Mouse (Mus musculus) limb, embryonic 12.5 days (tissue): ENCODE results near the gene Ttc34. TPM values are rescaled to one million over a fixed set of nuclear protein-coding genes. Genes with fewer than 3 reads are reported as not detected.

Experiments used
- ATAC-seq: fragments of 200-750 bp; cut with Nextera tagmentation; 2 replicates; pipeline ENCODE4 v1.8.0; 2017; ENCODE audit warnings: low read depth, moderate TSS enrichment; ENCODE audit not compliant: insufficient number of reproducible peaks, insufficient read depth, low FRiP score, low TSS enrichment
- H3K27ac ChIP-seq: fragments of 300-500 bp; sonication (generic); 2 replicates; pipeline ENCODE4 v1.5.1; 2016; ENCODE audit warnings: mild to moderate bottlenecking, moderate library complexity
- H3K27me3 ChIP-seq: fragments of 300-500 bp; sonication (generic); 2 replicates; pipeline ENCODE4 v1.6.1; 2016; ENCODE audit warnings: mild to moderate bottlenecking, moderate library complexity
- H3K36me3 ChIP-seq: fragments of 300-500 bp; sonication (generic); 2 replicates; pipeline ENCODE4 v1.6.1; 2016; ENCODE audit warnings: mild to moderate bottlenecking, moderate library complexity
- H3K4me1 ChIP-seq: fragments of 300-500 bp; sonication (generic); replicated peaks from 2 replicates; pipeline ENCODE4 v1.6.1; 2016
- H3K4me2 ChIP-seq: fragments of 300-500 bp; sonication (generic); 2 replicates; pipeline ENCODE4 v1.6.1; 2016; ENCODE audit warnings: mild to moderate bottlenecking, moderate library complexity
- H3K4me3 ChIP-seq: fragments of 300-500 bp; sonication (generic); replicated peaks from 2 replicates; pipeline ENCODE4 v1.5.1; 2016; ENCODE audit warnings: mild to moderate bottlenecking
- H3K9ac ChIP-seq: fragments of 300-500 bp; sonication (generic); replicated peaks from 2 replicates; pipeline ENCODE4 v1.6.1; 2016; ENCODE audit warnings: mild to moderate bottlenecking, moderate library complexity
- H3K9me3 ChIP-seq: fragments of 300-500 bp; sonication (generic); 2 replicates; pipeline ENCODE4 v1.6.1; 2016; ENCODE audit warnings: mild to moderate bottlenecking, moderate library complexity
- WGBS: fragments of 180-500 bp; shearing (Covaris S2); methylation state at CpG from one replicate; pipeline ENCODE4 v1.1.7; 2016; 5-methylcytosine and 5-hydroxymethylcytosine counted together
- polyA plus RNA-seq: library from polyadenylated mRNA; unstranded; fragments of >200 nt; fragmentation: Nextera tagmentation; extraction: Ambion mirVana; gene quantifications from 2 replicates; pipeline ENCODE4 v1.2.1, GENCODE M21; 2016

The Ttc34 gene
- polyA plus RNA-seq, 1 experiment from 2014 or later: 0.23 TPM

GRCm38 (mm10) chr4:154857366-154858240, 20.3 kb downstream of the Ttc34 start:
- peaks cover 6% of the 10 kb centered on the region; the same call in 1 of the 2 replicates for H3K4me1 ChIP-seq
- no peak for ATAC-seq
- peaks cover 65% of the 10 kb centered on the region for H3K27me3 ChIP-seq
- no peak overlapping the region for H3K9ac ChIP-seq
- no peak overlapping the region for H3K4me3 ChIP-seq
- no peak overlapping the region for H3K27ac ChIP-seq
- 75% methylated on average over 10 of the region's 10 CpGs for WGBS
- H3K9me3 ChIP-seq: no peaks in the 10 kb centered on the region; the same call in 1 of the 2 replicates
- no peak overlapping the region for H3K4me2 ChIP-seq
- H3K36me3 ChIP-seq: no peaks in the 10 kb centered on the region

- peaks cover 57% of the 10 kb centered on the region for H3K27me3 ChIP-seq
- H3K4me2 ChIP-seq: no peak overlapping the region
- H3K4me3 ChIP-seq: no peak overlapping the region
- H3K4me1 ChIP-seq: peaks cover 6% of the 10 kb centered on the region; the same call in 1 of the 2 replicates
- no peaks in the 10 kb centered on the region; the same call in 1 of the 2 replicates for H3K9me3 ChIP-seq
- 76% methylated on average over 3 of the region's 3 CpGs for WGBS
- no peak for ATAC-seq
- no peaks in the 10 kb centered on the region for H3K36me3 ChIP-seq
- H3K9ac ChIP-seq: no peak overlapping the region
- H3K27ac ChIP-seq: no peak overlapping the region
Measured at GRCm38 (mm10) chr4:154858601-154859000, 21.3 kb downstream of the Ttc34 start.

DNA sequence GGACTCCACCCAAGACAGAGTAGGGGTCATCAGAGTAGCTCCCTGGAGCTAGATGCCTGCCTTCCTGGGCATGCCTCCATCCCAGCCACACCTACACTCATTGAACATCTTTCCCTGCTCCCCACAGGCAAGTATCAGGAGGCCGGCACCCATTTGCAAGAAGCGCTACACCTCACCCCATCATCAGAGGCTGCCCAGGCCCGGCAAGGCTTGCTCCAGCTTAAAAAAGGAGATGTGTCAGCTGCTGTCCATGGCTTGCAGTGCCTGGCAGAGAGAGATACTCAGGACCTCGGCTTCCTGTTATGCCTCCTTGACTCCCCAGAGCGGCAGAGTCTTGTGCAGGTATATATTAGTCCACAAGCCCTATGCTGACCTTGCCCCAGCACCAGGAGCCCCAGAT, 24.7 kb downstream of the Ttc34 start:
- Histone ChIP-seq H3K9me3 (no peaks in the 10 kb centered on the region; the same call in 1 of the 2 replicates), H3K4me3 (no peak overlapping the region), H3K27me3 (peaks cover 24% of the 10 kb centered on the region), H3K4me2 (no peak overlapping the region), H3K27ac (no peak overlapping the region), H3K4me1 (peaks cover 14% of the 10 kb centered on the region), H3K9ac (no peak overlapping the region), H3K36me3 (no peaks in the 10 kb centered on the region)
- no peak for ATAC-seq
- WGBS: 75% methylated on average over 5 of the region's 5 CpGs

GRCm38 (mm10) chr4:154863436-154863935, 26.2 kb downstream of the Ttc34 start:
- Histone ChIP-seq H3K27ac (peak overlapping the region; percentile 88; the same call in 1 of the 2 replicates), H3K4me2 (peak overlapping the region; percentile 59; the same call in 1 of the 2 replicates), H3K27me3 (peaks cover 19% of the 10 kb centered on the region), H3K4me1 (peaks cover 14% of the 10 kb centered on the region), H3K9me3 (no peaks in the 10 kb centered on the region), H3K4me3 (no peak overlapping the region), H3K9ac (no peak overlapping the region), H3K36me3 (no peaks in the 10 kb centered on the region)
- ATAC-seq: no peak
- WGBS: 88% methylated on average over 3 of the region's 3 CpGs

DNA sequence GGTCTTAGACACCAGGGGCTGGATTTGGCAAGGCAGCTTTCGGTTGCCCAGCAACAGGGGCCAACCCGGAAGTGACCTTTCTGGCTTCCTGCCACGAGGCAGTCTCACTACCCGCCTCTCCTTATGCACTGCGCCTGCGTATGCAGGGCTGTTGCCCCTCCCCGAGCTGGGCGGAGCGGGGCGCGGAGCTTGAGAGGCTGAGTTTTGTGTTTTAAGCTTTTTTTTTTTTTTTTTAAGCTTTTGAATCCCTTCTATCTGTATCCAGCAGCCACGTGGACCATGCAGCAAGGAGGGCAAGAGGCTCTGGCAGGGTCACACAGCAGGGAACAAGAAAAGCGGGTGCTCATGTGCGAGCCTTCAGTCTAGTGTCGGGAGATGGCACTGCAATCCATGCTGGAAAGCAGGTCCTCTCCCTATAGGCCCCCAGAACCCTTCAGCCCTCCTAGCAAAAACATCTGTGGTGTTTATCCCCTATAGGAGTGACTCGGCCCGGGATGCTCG, 27.1 kb downstream of the Ttc34 start:
- WGBS: under 1% methylated on average over 18 of the region's 18 CpGs
- no peaks in the 10 kb centered on the region for H3K9me3 ChIP-seq
- peaks cover 14% of the 10 kb centered on the region for H3K4me1 ChIP-seq
- peak overlapping the region; percentile 47; the same call in 1 of the 2 replicates for H3K9ac ChIP-seq
- H3K27ac ChIP-seq: peak overlapping the region; percentile 88
- peak overlapping the region; percentile 59 for H3K4me2 ChIP-seq
- peak overlapping the region; percentile 33 for H3K4me3 ChIP-seq
- ATAC-seq: peak; percentile 87
- H3K36me3 ChIP-seq: no peaks in the 10 kb centered on the region
- H3K27me3 ChIP-seq: peaks cover 16% of the 10 kb centered on the region

DNA sequence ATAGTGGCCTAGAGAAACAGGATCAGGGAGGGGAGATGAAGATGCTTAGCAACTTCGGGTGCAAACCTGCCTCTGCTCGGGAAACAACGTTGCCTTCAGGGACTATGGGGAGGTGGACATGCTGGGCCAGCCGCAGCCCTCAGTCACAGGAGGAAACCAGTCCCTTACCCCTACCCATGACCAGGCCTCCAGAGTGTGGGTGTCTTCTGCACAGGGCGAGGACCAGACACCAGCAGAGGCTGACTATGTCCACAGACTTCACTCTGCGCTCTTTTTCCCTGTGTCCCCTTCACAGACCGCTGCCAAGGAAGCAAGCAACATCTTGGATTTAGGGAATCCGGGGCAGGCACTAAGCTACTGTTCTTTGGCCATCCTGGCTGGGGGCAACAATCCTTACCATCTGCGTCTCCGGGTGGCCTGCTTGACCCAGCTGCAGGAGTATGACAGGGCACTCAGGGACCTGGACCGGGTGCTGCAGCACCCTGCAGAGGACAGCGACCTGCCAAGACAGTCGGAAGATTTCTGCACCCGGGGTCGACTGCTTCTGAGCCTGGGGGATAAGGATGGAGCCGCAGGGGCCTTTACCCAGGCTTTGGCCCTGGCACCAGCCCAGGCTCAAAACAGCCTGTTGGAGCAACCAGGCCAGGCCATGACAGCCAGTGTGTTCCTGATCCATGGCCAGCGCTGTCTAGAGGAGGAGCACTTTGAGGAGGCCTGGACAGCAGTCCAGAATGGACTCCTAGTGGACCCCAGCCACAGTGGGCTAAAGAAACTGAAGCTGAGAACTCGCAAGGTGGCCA, 27.9 kb downstream of the Ttc34 start:
- Histone ChIP-seq H3K27me3 (peaks cover 17% of the 10 kb centered on the region), H3K4me2 (peak overlapping the region; percentile 59), H3K9me3 (no peaks in the 10 kb centered on the region), H3K4me1 (peaks cover 14% of the 10 kb centered on the region), H3K36me3 (no peaks in the 10 kb centered on the region), H3K9ac (peak overlapping the region; percentile 47; the same call in 1 of the 2 replicates), H3K4me3 (peak overlapping the region; percentile 33; the same call in 1 of the 2 replicates), H3K27ac (peak overlapping the region; percentile 88)
- WGBS: 80% methylated on average over 18 of the region's 18 CpGs
- 0 out of 2 replicates have a peak, but pooled peaks have one; percentile 27 for ATAC-seq

- Histone ChIP-seq H3K27ac (no peak overlapping the region), H3K9ac (no peak overlapping the region; the same call in 1 of the 2 replicates), H3K27me3 (peaks cover 19% of the 10 kb centered on the region), H3K9me3 (no peaks in the 10 kb centered on the region), H3K4me3 (no peak overlapping the region), H3K4me1 (peaks cover 17% of the 10 kb centered on the region), H3K36me3 (no peaks in the 10 kb centered on the region), H3K4me2 (no peak overlapping the region)
- 86% methylated on average over 5 of the region's 5 CpGs for WGBS
- no peak for ATAC-seq
Measured at GRCm38 (mm10) chr4:154866391-154866790, 29.1 kb downstream of the Ttc34 start.

- H3K9me3 ChIP-seq: no peaks in the 10 kb centered on the region
- no peaks in the 10 kb centered on the region for H3K36me3 ChIP-seq
- peaks cover 25% of the 10 kb centered on the region for H3K4me1 ChIP-seq
- 89% methylated on average over 6 of the region's 6 CpGs for WGBS
- no peak overlapping the region for H3K4me2 ChIP-seq
- H3K9ac ChIP-seq: no peak overlapping the region
- no peak overlapping the region for H3K4me3 ChIP-seq
- no peak for ATAC-seq
- H3K27me3 ChIP-seq: peaks cover 25% of the 10 kb centered on the region
- no peak overlapping the region for H3K27ac ChIP-seq
Measured at GRCm38 (mm10) chr4:154867257-154867656, 30.0 kb downstream of the Ttc34 start.

GRCm38 (mm10) chr4:154869440-154869839, 32.2 kb downstream of the Ttc34 start, which contains the start of gene Mmel1:
Mmel1 (plus strand) TSS chr4:154869585.
- H3K4me2 ChIP-seq: no peak within 1 kb of the TSS
- no peak within 1 kb of the TSS for H3K4me3 ChIP-seq
- no peak within 1 kb of the TSS for H3K27ac ChIP-seq
- ATAC-seq: no peak
- H3K27me3 ChIP-seq: peaks cover 26% of the 10 kb centered on the region
- H3K9ac ChIP-seq: no peak within 1 kb of the TSS
- peaks cover 25% of the 10 kb centered on the region for H3K4me1 ChIP-seq
- no peaks in the 10 kb centered on the region for H3K36me3 ChIP-seq
- H3K9me3 ChIP-seq: no peaks in the 10 kb centered on the region
- WGBS: 82% methylated on average over 7 of the region's 7 CpGs

GRCm38 (mm10) chr4:154870721-154871120, 33.5 kb downstream of the Ttc34 start:
- no peak overlapping the region for H3K4me2 ChIP-seq
- H3K4me1 ChIP-seq: peaks cover 13% of the 10 kb centered on the region
- WGBS: 93% methylated on average over 4 of the region's 4 CpGs
- peaks cover 29% of the 10 kb centered on the region for H3K27me3 ChIP-seq
- no peaks in the 10 kb centered on the region for H3K9me3 ChIP-seq
- no peak overlapping the region for H3K27ac ChIP-seq
- no peaks in the 10 kb centered on the region for H3K36me3 ChIP-seq
- no peak overlapping the region for H3K9ac ChIP-seq
- ATAC-seq: no peak
- H3K4me3 ChIP-seq: no peak overlapping the region
